Mouse (Mus musculus): ENCODE measurements at regions not wholly inside any gene's neighbourhood (a gene's known extent, or its start where the extent isn't known, plus 50 kb on each side); places are given as distances from the start of the nearest gene placed in this dataset.

GRCm38 (mm10) chr15:59155289-59155623 lies 266.2 kb downstream of the Gm49356 start:
- Histone ChIP-seq H3K27ac (peak overlapping the region; percentile 79; the same call in 1 of the 2 replicates), H3K4me3 (no peak overlapping the region), H3K36me3 (replicated peaks) (no peaks in the 10 kb centered on the region), H3K9me3 (no peaks in the 10 kb centered on the region), H3K4me1 (peaks cover 22% of the 10 kb centered on the region), H3K27me3 (ENCODE audit: poor library complexity, severe bottlenecking) (0 out of 2 replicates have a peak, but pooled peaks cover 10% of the 10 kb centered on the region)
- DNase-seq (ENCODE audit: extremely low spot score, low spot score): no peak

- Histone ChIP-seq H3K4me3 (no peak overlapping the region), H3K4me1 (peaks cover 22% of the 10 kb centered on the region), H3K36me3 (replicated peaks) (no peaks in the 10 kb centered on the region), H3K9me3 (peaks cover under 1% of the 10 kb centered on the region; the same call in 1 of the 2 replicates), H3K27me3 (ENCODE audit: poor library complexity, severe bottlenecking) (0 out of 2 replicates have a peak, but pooled peaks cover 10% of the 10 kb centered on the region), H3K27ac (no peak overlapping the region)
- DNase-seq (ENCODE audit: extremely low spot score, low spot score): no peak
- 92% methylated on average over 7 of the region's 7 CpGs for WGBS
These were observed 267.2 kb downstream of the Gm49356 start for GRCm38 (mm10) chr15:59156328-59156727.

DNA sequence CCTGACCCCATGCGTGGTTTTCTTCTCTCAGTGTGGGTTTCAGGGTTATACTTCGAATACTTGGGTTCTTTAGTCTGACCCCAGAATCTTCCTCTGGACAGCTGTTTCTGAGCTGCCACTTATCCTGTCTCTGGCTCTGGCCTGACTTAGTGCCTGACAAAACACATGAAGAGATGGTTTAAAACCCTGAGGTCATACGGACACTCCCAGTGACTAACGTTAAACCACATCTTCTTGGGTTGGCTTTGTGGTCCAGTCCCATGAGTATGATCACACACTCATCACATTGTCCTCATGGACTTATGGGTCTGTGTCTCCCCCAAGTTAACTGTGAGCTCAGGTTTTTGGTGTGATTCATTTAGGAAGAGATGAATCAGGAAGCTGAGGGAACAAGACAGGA lies 269.7 kb downstream of the Gm49356 start:
- H3K4me1 ChIP-seq: peaks cover 16% of the 10 kb centered on the region
- DNase-seq (ENCODE audit: extremely low spot score, low spot score): no peak
- H3K36me3 ChIP-seq (replicated peaks): no peaks in the 10 kb centered on the region
- peaks cover 4% of the 10 kb centered on the region; the same call in 1 of the 2 replicates for H3K9me3 ChIP-seq
- H3K27me3 ChIP-seq (ENCODE audit: poor library complexity, severe bottlenecking): 0 out of 2 replicates have a peak, but pooled peaks cover 10% of the 10 kb centered on the region
- 99% methylated on average over 4 of the region's 4 CpGs for WGBS
- H3K27ac ChIP-seq: no peak overlapping the region
- H3K4me3 ChIP-seq: no peak overlapping the region

DNA sequence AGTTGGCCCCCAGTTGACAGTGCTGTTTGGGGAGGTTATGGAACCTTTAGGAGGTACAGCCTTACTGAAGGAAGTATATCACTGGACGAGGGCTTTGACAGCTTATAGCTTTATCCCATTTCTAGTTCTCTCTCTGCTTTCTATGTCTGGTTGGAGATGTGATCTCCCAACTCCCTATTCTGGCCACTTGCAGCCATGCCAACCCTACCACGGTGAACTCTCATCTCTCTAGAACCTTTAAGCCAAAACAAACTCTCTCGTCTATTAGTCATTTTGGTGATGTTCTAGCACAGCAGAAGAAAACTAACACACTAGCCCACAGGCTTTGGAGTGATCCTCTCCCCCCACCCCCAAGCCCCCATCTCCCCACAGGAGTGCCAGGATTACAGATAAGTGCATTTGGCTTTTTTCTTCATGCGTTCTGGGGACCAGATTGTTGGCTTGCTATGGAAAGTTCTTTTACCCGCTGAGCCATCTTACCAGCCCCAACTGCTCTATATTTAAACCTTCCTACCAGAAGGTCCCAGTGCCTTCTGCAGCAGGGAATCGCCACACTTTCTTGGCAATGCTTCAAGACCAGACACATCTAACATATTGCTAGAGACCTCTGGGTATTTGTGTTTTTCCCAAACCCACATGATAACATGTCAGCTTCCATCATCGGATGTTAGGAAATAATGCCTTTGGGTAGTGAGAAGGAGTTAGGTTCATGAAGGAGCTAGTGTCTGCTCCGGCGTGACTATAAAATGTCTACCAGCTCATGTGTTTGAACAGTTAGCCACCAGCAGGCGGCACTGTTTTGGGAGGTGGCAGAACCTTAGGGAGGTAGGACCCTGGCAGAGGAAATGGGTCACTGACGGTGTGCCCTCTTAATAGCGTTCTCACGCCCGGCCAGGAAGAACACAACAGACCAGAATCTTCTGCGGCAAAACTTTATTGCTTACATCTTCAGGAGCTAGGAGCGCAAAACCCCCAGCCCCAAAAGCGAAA lies 272.1 kb downstream of the Gm49356 start:
- no peaks in the 10 kb centered on the region for H3K4me1 ChIP-seq
- 96% methylated on average over 16 of the region's 17 CpGs for WGBS
- DNase-seq (ENCODE audit: extremely low spot score, low spot score): no peak
- no peaks in the 10 kb centered on the region for H3K36me3 ChIP-seq (replicated peaks)
- no peak overlapping the region for H3K4me3 ChIP-seq
- peaks cover 4% of the 10 kb centered on the region; the same call in 1 of the 2 replicates for H3K9me3 ChIP-seq
- H3K27me3 ChIP-seq (ENCODE audit: poor library complexity, severe bottlenecking): no peaks in the 10 kb centered on the region
- H3K27ac ChIP-seq: no peak overlapping the region

DNA sequence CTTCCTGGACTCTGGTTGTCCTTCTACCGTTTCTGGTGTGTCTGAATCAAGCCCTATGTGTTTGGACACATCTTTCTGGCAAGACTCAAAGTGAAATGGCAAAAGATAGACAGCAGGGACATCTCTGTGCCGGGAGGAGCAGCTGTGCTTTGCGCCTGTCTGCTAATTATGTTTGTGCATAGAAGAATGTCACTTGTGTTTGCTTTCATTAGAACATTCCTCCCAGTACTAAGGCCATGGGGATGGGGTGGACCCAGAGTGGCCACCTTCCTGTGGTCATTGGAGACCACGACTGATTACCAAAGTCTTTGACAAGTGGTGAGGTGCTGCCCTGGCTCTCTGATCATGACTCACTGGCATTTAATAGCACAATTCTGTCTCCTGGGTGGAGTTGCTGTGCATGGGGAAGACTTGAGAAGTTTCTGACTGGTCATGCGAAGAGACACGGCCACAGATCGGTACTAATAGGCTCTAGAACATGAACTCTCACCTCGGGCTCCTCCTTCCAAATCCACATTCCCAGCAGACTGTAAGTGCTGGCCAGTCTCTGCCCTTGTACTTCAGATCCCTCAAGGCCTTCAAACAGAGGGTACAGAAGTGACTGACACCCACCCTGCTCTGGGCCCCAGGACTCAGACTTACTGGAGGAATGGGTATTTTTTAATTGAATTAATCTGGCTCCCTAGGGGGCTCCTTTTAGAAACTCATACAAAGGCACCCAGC lies 279.0 kb downstream of the Gm49356 start:
- no peak overlapping the region for H3K27ac ChIP-seq
- no peak overlapping the region for H3K4me3 ChIP-seq
- WGBS: 94% methylated on average over 8 of the region's 8 CpGs
- peaks cover 11% of the 10 kb centered on the region; the same call in 1 of the 2 replicates for H3K9me3 ChIP-seq
- H3K27me3 ChIP-seq (ENCODE audit: poor library complexity, severe bottlenecking): no peaks in the 10 kb centered on the region
- DNase-seq (ENCODE audit: extremely low spot score, low spot score): no peak
- H3K4me1 ChIP-seq: peaks cover 16% of the 10 kb centered on the region
- no peaks in the 10 kb centered on the region for H3K36me3 ChIP-seq (replicated peaks)

GRCm38 (mm10) chr15:59168660-59169170 lies 279.6 kb downstream of the Gm49356 start:
- WGBS: 78% methylated on average over 4 of the region's 4 CpGs
- Histone ChIP-seq H3K27ac (no peak overlapping the region), H3K27me3 (ENCODE audit: poor library complexity, severe bottlenecking) (no peaks in the 10 kb centered on the region), H3K4me3 (no peak overlapping the region), H3K4me1 (peaks cover 22% of the 10 kb centered on the region), H3K36me3 (replicated peaks) (no peaks in the 10 kb centered on the region), H3K9me3 (peaks cover 11% of the 10 kb centered on the region; the same call in 1 of the 2 replicates)
- DNase-seq (ENCODE audit: extremely low spot score, low spot score): no peak

DNA sequence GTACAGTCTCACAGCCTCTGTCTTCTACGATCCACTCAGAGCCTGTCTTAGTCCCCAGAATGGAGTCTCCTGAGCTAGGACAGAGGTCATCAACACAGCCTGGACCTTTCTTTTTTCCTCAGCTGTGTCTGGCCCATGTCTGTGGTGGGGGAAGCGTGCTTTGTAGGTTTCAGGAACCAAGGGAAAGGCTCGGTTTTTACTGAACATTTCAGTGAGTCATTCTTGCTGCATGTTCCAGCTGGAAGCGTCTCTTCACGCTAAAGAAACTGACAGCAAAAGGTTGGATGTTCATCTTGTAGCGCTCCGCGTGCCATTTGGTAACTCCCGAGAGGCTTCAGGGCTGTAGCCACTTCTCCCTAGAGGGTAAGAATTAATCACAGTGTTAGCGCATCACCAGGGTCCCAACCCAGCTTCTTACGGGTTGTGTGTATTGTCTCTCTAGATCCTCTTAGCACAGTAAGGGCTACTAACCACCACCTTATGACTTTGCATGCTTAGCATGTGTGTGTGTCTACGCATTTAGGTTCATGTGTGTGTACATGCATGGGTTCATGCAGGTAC lies 280.2 kb downstream of the Gm49356 start:
- DNase-seq (ENCODE audit: extremely low spot score, low spot score): no peak
- Histone ChIP-seq H3K36me3 (replicated peaks) (no peaks in the 10 kb centered on the region), H3K4me3 (no peak overlapping the region), H3K9me3 (peaks cover 11% of the 10 kb centered on the region; the same call in 1 of the 2 replicates), H3K27me3 (ENCODE audit: poor library complexity, severe bottlenecking) (no peaks in the 10 kb centered on the region), H3K4me1 (peaks cover 28% of the 10 kb centered on the region), H3K27ac (no peak overlapping the region)
- 93% methylated on average over 12 of the region's 12 CpGs for WGBS

GRCm38 (mm10) chr15:59169831-59170230 lies 280.7 kb downstream of the Gm49356 start:
- whole genome bisulfite sequencing: 90% methylated on average over 3 of the region's 3 CpGs
- H3K27ac ChIP-seq: no peak overlapping the region
- no peak for DNase-seq (ENCODE audit: extremely low spot score, low spot score)
- H3K9me3 ChIP-seq: peaks cover 11% of the 10 kb centered on the region; the same call in 1 of the 2 replicates
- no peaks in the 10 kb centered on the region for H3K36me3 ChIP-seq (replicated peaks)
- H3K4me3 ChIP-seq: no peak overlapping the region
- peaks cover 33% of the 10 kb centered on the region for H3K4me1 ChIP-seq
- H3K27me3 ChIP-seq (ENCODE audit: poor library complexity, severe bottlenecking): no peaks in the 10 kb centered on the region

DNA sequence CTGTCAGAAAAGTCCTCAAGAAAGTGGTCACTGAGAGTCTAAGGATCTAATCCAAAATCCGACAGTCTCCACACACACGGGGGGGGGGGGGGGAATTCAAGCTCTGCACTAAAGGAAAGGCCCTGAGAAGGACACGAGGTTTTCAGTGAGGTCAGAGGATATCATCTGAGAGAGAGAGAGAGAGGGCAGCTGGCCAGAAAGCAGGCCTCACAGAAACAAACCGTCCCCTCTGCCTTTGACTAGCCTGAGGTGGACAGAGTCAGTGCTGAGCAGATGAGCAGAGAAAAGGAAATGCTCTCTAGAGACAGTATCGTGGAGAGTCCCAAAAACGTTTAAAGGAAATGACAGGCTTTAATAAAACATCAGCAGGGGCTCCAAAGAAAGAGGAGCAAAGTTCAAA lies 282.0 kb downstream of the Gm49356 start:
- peaks cover 11% of the 10 kb centered on the region; the same call in 1 of the 2 replicates for H3K9me3 ChIP-seq
- DNase-seq (ENCODE audit: extremely low spot score, low spot score): no peak
- peaks cover 37% of the 10 kb centered on the region for H3K4me1 ChIP-seq
- 0 out of 2 replicates have a peak overlapping the region, but pooled peaks have one; percentile 30 for H3K27ac ChIP-seq
- 35% methylated on average over 6 of the region's 6 CpGs for WGBS
- no peaks in the 10 kb centered on the region for H3K27me3 ChIP-seq (ENCODE audit: poor library complexity, severe bottlenecking)
- no peaks in the 10 kb centered on the region for H3K36me3 ChIP-seq (replicated peaks)
- no peak overlapping the region for H3K4me3 ChIP-seq

GRCm38 (mm10) chr15:59173452-59174245 lies 284.6 kb downstream of the Gm49356 start:
- H3K9me3 ChIP-seq: no peaks in the 10 kb centered on the region
- peak; percentile 23 for DNase-seq (ENCODE audit: extremely low spot score, low spot score)
- WGBS: 81% methylated on average over 21 of the region's 21 CpGs
- H3K27ac ChIP-seq: peak overlapping the region; percentile 76
- H3K4me1 ChIP-seq: peaks cover 31% of the 10 kb centered on the region
- H3K4me3 ChIP-seq: no peak overlapping the region
- H3K27me3 ChIP-seq (ENCODE audit: poor library complexity, severe bottlenecking): no peaks in the 10 kb centered on the region
- H3K36me3 ChIP-seq (replicated peaks): no peaks in the 10 kb centered on the region

DNA sequence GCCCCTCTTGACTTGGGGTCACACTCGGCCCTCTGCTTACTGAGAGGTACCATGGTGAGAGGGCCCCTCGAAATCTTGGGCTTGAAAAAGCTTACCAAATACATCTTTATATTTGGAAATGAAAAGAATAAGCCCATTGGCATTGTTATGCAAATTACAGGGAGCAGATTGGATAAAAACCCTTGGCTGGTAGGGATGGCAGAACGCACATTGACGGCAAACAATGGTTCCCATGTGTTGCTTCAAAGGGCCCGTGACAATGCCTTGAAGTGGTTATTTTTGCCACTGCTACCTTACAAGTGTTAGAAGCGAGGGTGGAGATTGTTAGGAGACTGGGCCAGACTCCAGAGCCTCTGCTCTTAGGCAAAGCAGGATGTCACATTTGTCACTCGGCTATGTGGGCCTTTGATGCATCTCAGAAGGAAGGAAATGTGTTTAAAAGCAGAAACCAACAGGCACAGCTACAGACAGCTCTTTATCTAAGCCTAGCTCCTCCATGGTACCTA lies 285.2 kb downstream of the Gm49356 start:
- Histone ChIP-seq H3K4me3 (no peak overlapping the region), H3K9me3 (no peaks in the 10 kb centered on the region), H3K27me3 (ENCODE audit: poor library complexity, severe bottlenecking) (no peaks in the 10 kb centered on the region), H3K4me1 (peaks cover 27% of the 10 kb centered on the region), H3K27ac (peak overlapping the region; percentile 76), H3K36me3 (replicated peaks) (no peaks in the 10 kb centered on the region)
- 39% methylated on average over 7 of the region's 7 CpGs for WGBS
- no peak for DNase-seq (ENCODE audit: extremely low spot score, low spot score)

Data from forebrain, embryonic 10.5 days (tissue).